Mouse (Mus musculus) urinary bladder, postnatal 25 days (tissue): Measurements from ENCODE around the gene B3galnt2.
"Not testable (repeated sequence)": the region's sequence is repeated elsewhere in the genome, so short reads cannot be mapped to it uniquely, and the experiment has no call there.

Source experiments
- DNase-seq: peaks from one replicate; pipeline ENCODE4 v3.0.0; 2022; ENCODE audit warnings: low spot score

Gene B3galnt2

GRCm38 (mm10) chr13:14006056-14006455, 51.8 kb downstream of the B3galnt2 start:
- DNase-seq: no peak

- no peak for DNase-seq
Measured at GRCm38 (mm10) chr13:14011454-14011995, 57.3 kb downstream of the B3galnt2 start.

- no peak for DNase-seq
Measured at GRCm38 (mm10) chr13:14014001-14014400, 59.7 kb downstream of the B3galnt2 start.

DNA sequence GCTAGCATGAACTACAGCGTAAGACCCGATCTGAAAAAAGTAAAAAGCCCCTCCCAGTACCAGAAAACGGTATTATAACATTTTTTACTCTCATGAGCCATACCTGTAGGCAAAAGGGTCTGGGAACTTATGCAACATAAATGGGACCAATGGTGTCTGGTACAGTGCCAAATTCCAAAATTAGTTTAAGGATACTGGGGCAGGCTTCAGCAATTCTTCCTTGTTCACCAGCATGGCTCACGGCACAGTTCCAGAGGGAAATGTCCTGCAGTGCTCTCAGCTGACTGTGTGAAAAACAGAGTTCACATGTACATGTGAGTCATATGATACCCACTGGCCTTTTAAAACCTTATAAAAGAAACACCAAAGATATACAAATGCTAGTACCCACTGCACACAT, 60.3 kb downstream of the B3galnt2 start:
- no peak for DNase-seq

- DNase-seq: no peak
Measured at GRCm38 (mm10) chr13:14015609-14016008, 61.3 kb downstream of the B3galnt2 start.

DNA sequence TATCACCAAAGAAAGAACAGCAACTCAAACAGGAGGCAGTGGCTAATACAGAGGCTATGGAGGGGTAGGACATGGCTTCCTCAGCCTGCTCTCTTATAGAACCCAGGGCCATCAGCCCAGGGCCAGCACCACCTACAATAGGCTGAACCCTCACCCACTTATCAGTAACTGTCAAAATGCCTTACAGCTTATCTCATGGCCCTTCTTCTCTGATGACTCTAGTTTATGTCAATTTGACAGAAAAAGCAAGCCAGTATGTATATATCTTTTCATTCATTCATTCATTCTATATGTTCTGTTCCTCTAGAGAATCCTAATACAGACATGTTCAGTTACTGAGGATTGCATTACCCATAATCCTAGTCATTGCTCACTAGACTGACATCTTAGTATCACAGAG, 64.0 kb downstream of the B3galnt2 start:
- DNase-seq: no peak

DNA sequence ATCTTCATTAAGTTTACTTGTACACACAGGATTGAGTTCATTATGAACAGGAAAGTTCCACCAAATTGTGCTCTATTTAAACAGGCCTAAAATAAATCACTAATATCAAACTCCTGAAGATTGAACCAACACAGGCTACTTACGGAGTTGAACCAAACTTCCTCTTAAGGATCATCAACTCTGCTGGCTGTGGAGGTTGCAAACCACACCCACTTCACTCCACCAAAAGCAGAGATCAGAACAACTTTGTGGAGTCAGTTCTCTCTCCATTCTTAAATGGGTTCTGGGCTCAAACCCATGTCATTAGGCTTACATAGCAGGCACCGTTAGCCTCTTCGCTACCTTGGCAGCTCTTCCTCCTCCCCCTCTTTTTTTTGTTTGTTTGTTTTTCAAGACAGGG, 64.6 kb downstream of the B3galnt2 start:
- no peak for DNase-seq

GRCm38 (mm10) chr13:14021417-14021816, 67.1 kb downstream of the B3galnt2 start:
- DNase-seq: not testable (repeated sequence)

DNA sequence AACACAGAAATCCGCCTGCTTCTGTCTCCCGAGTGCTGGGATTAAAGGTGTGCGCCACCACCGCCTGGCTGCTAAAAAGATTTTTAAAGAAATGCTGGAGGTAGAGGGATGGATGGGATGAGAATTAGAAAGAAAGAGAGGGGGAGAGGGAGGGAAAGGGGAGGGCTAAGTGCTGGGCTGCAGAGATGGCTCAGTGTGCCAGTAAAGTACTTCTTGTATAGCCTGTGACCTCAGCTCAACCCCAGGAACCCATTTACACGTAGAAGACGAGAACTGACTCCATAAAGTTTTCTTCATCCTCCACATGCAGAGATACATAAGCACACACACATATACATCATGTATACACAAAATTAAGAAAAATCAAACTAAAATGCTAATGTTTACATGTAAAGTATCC, 71.3 kb downstream of the B3galnt2 start:
- no peak for DNase-seq

DNA sequence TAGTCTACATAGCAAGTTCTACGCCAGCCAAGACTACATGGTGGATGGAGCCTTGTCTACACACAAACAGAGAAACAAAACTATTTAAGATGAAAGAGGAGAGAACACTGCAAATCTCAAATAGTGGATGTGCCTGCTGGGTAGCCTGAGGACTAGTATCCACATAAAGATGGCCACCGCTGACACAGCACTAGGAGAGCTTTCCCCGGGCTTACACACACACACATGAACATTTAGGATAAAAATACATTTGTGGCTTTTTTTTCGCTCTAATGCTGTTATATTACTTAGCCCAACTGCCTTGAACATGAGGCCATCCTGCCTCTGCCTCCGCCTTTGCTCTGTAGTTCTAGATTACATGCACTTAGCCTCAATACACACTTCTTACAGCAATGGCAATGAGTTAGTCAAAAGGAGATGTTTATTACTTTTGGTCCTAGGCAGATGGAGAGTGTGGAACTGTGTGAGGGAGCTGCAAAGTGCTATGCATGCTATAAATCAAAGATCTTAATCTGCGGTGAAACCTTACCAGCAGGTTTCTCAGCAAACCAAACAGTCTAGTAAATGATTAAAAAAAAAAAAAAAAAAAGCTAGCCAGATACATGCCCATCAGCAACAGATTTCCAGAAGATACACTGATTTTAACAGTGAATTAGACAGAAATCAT, 72.0 kb downstream of the B3galnt2 start:
- no peak for DNase-seq

GRCm38 (mm10) chr13:14033309-14034072, 79.2 kb downstream of the B3galnt2 start:
- DNase-seq: no peak

DNA sequence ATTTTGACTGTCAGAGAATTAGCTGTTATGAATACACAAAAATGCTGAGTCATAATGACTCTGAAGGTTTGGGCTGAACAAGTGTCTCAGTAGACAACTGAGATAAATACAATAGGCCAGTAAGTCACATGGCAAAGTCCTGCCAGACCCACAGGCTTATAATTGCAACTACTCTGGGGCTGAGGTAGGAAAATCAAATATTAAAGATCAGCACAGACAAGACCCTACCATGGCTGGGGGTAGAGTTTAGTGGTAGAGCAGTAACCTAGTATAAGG, 79.7 kb downstream of the B3galnt2 start:
- no peak for DNase-seq

DNA sequence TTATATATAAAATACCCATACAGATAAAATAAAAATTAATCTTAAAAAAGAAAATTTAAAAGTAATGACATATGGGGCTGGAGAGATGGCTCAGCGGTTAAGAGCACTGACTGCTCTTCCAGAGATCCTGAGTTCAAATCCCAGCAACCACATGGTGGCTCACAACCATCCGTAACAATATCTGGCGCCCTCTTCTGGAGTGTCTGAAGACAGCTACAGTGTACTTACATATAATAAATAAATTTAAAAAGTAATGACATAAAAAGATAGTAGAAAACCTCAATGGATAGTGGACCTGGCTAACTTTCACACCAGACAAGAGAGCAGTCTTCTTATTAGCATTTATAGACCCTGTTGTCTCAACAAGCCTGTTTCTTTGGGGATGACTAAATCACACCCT, 81.1 kb downstream of the B3galnt2 start:
- DNase-seq: not testable (repeated sequence)

- DNase-seq: no peak
Measured at GRCm38 (mm10) chr13:14035875-14036630, 81.8 kb downstream of the B3galnt2 start.

DNA sequence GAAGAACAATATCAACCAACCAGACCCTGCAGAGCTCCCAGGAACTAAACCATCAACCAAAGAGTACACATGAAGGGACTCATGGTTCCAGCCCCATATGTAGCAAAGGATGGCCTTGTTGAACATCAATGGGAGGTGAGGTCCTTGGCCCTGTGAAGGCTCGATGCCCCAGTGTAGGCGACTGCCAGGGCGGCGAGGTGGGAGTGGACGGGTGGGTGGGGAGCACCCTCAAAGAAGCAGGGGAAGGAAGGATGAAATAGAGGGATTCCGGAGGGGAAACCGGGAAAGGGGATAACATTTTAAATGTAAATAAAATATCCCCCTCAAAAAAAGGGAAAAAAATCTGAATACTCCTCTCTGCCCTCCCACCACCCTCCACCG, 84.6 kb downstream of the B3galnt2 start:
- no peak for DNase-seq

GRCm38 (mm10) chr13:14039292-14039965, 85.2 kb downstream of the B3galnt2 start, which contains the start of gene Tbce:
Tbce (minus strand) TSS chr13:14039638.
- DNase-seq: peak; percentile 83

DNA sequence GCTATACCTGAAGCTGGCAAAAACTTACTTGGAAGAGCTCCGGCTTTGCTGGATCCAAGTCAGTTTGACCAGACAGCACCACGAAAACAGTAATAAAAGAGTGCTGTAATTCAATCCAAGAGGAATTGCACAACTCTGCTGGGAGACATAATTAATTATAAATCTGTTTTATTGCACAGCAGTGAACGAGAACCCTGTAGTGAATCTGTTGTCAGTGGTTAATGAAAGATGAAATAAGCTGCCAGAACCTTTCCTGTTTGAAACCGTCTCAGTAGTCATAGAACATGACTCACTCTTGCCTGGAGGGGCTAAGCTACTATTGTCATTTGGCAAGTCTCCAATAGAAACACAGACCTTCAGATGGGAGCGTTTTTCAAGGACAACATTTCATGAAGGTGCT, 85.9 kb downstream of the B3galnt2 start:
- no peak for DNase-seq

GRCm38 (mm10) chr13:14043851-14044250, 89.6 kb downstream of the B3galnt2 start:
- no peak for DNase-seq

GRCm38 (mm10) chr13:14044521-14044920, 90.3 kb downstream of the B3galnt2 start:
- DNase-seq: no peak
